Mouse (Mus musculus) right cerebral cortex, postnatal 4 days (tissue): ENCODE data around the gene Cxcr5.

Experiments used
- DNase-seq: peaks from one replicate; pipeline ENCODE4 v3.0.0-alpha.2; 2022

Gene Cxcr5

GRCm38 (mm10) chr9:44532991-44533580, 28.6 kb downstream of the Cxcr5 start:
- no peak for DNase-seq

GRCm38 (mm10) chr9:44528340-44528739, 33.3 kb downstream of the Cxcr5 start:
- DNase-seq: no peak

- DNase-seq: no peak
Observed at GRCm38 (mm10) chr9:44526337-44527112, 35.2 kb downstream of the Cxcr5 start.

- no peak for DNase-seq
Observed at GRCm38 (mm10) chr9:44525589-44525988, 36.1 kb downstream of the Cxcr5 start.

GRCm38 (mm10) chr9:44525001-44525400, 36.7 kb downstream of the Cxcr5 start:
- no peak for DNase-seq

DNA sequence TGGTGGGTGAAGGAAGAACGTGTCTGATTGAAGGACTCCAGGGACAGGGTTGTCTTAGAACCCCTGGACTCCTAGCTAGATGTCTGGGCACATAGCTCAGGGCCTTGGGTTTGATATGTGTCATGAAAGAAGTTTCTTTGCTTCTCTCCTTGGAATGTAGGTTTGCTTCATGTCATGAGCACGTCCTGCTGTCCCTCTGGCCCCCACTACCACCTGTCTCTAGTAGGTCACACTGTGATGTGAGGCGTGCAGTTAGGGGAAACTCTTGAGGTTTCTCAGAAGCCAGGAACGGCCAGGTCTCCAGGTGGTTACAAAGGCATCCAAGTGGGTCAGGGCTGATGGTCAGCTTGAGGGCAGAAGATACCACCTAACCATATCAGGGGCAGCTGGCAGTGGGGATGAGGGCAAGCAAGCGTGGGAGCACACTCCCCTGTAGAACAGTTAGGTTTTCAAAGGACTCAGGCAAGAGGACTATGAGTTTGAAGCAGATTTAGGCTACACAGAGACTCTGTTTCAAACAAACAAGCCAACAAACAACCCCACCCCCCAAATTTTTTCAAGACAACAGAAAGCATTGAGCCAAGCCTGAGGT, 37.3 kb downstream of the Cxcr5 start:
- DNase-seq: no peak

GRCm38 (mm10) chr9:44523686-44524085, 38.0 kb downstream of the Cxcr5 start:
- no peak for DNase-seq

DNA sequence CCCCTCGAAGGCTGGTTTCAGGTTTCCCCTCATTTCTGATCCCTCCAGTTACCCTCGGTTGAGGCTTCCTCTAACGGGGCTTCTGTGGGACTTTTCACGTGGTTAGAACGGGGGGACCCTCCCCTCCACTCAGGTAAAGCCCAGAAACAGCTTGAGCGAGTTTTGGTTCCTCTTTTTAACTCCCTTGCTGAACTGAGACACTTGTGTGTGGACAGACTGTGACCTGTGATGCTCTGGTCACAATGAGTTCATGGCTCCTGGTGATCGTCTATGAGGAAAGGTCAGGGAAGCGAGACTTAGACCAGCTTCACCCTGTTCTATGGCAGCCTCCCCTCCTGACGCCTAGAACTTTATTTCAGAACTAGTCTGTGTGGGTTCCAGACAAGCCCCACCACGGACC, 39.8 kb downstream of the Cxcr5 start:
- no peak for DNase-seq

DNA sequence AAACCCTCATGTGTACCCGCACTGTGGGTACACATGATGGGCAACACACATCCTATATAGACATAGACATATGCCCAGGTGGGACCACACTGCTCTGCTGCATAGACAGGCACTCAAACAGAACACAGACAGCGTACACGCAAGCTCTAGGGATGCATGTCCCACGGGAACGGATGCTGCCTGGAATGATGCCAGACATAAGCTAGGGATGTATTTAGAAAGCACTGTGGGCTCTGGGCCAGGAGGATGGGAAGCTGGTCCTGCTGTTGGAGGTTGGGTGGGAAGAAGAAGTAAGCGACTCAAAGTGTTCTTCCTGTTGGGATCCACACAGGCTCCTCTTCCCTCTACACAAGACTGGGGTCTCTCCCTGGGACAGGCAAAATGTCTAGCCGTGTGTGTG, 43.6 kb downstream of the Cxcr5 start:
- peak; percentile 56 for DNase-seq

- DNase-seq: no peak
Observed at GRCm38 (mm10) chr9:44517368-44517767, 44.3 kb downstream of the Cxcr5 start.

GRCm38 (mm10) chr9:44515891-44516290, 45.8 kb downstream of the Cxcr5 start:
- DNase-seq: no peak

GRCm38 (mm10) chr9:44515131-44515751, 46.4 kb downstream of the Cxcr5 start:
- no peak for DNase-seq

DNA sequence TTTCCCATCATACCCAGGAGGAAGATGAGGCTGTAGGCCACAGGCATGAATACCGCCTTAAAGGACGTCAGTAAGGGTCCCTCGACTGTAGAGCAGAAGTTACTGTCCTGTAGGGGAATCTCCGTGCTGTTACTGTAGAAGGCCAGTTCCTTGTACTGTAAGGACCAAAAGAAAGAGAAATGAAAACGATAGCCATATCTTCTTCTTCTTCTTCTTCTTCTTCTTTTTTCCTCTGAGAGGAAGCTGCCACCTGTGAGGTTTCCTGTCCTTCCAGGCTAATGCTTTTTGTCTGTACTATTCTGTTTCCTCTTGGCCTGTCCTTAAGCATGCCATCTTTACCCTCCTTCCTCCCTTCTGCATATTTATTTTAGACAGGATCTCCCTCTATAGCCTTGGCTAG, 47.5 kb downstream of the Cxcr5 start:
- DNase-seq: no peak

- no peak for DNase-seq
Observed at GRCm38 (mm10) chr9:44513610-44514009, 48.1 kb downstream of the Cxcr5 start.

- DNase-seq: no peak
Observed at GRCm38 (mm10) chr9:44513121-44513520, 48.6 kb downstream of the Cxcr5 start.

DNA sequence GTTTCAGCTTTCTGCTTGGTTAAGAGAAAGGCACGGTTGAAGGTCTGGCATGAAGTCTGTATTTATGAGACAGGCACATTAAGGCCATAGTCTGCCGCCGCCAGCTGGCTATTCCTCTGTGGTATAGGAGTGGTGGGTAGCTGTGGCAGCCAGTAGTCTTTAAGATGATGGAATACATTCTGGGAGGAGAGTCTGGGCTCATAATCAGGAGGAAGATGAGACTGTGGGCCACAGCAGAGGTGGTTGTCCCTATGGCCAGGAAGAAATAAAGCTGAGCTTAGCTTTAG, 49.0 kb downstream of the Cxcr5 start:
- no peak for DNase-seq

- no peak for DNase-seq
Observed at GRCm38 (mm10) chr9:44511935-44512716, 49.6 kb downstream of the Cxcr5 start.

DNA sequence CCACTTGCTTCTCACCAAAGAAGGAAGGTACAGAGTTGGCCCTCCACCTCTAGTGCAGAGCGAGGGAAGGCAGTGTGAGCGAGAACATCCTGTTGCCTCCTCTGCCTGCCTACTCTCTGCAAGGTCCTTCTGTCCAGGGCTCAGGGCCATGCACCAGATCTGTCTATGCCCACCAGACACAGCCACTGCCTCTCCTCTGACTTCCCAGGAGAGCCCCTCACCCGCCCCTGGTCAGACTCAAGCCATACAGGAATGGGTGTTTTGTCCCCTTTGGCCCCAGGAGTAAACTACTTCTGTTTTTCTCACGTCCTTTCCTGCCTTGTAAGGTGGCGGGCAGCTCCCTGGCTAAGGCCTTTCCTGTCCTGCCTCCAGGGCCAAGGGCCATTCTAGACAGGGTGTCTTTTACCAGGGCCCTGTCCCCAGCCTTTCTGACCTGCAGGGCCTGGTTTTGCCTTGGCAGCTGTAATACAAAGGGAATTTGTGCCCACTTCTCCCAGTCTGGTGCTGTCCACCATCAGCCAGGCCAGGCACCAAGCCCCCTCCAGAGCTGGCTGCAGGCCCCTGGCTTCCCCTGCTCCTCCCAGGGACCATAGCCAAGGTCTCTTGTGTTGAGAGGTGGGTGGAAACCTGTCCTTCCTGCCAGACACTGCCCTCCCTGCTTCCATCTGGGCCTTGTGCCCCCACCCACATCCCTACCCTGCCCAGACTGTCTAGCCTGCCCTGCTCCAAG, 50.6 kb downstream of the Cxcr5 start:
- DNase-seq: peak; percentile 21

DNA sequence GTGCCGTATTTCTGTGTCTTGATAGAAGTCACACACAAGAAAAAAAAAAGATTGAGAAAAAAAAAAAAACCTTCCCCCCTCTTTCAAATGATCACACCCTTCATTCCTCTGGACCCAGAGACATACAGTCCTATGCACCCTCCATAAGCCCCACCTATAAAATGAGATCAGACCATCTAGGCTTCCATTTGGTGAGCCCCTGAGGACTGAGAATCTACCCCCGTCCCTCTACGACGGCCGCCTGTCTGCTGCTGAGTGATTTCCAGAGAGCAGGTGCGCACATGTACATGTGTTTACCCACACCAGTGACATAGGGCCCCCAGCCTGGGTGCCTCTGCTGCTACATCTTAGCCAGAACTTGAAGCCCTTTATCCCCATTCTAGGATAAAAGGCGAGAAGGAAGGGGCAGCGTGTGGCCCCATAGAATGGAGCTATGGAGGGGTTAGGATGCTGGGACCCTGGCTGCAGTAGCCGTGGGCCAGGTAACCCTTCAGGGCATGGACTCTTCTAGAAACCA, 51.3 kb downstream of the Cxcr5 start:
- peak; percentile 13 for DNase-seq

DNA sequence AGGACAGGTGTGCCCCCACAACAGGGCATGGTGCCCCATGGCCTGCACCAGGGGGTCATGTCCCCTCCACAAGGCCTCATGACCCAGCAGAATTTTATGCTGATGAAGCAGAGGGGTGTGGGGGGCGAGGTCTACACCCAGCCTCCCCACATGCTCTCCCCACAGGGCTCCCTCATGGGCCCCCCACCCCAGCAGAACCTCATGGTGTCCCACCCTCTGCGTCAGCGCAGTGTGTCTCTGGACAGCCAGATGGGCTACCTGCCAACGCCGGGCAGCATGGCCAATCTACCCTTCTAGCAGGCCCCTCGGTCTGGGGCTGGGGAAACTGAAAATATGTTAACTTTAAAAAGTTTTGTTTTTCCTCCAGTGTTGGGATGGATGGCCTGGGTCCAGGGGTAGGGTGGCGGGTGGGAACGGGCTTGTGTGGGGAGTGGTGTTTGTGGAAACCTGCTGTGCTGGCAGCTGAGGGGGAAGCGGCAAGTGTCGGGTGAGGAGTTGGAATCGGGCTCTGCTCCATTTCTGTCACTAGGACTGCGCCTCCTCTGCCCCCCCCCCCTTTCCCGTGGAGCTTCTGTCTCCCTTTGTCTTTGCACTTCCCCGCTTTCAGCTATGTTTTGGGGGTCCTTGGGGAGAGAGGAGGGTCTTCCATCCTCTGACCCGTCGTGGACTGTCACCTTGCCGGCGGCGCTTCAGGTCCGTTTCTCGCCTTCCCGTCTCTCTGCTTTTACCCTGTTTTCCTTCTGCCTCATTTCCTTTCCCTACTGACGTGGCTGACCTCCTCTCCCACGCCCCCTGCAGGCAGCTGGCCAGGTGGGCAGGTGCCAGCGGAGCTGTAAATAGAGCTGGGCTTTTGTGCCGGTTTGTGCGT, 52.0 kb downstream of the Cxcr5 start:
- DNase-seq: peak; percentile 84
